Mouse (Mus musculus) intestine, embryonic 15.5 days (tissue): ENCODE results near the gene Ccr3. TPM values are rescaled to one million over a fixed set of nuclear protein-coding genes. Genes with fewer than 3 reads are reported as not detected.
"Not testable (repeated sequence)": the region's sequence is repeated elsewhere in the genome, so short reads cannot be mapped to it uniquely, and the experiment has no call there.

ENCODE experiments used
- ATAC-seq: fragments of 200-750 bp; cut with Nextera tagmentation; 2 replicates; pipeline ENCODE4 v1.8.0; 2017; ENCODE audit warnings: moderate TSS enrichment, moderate library complexity
- H3K27ac ChIP-seq: fragments of 300-500 bp; sonication (generic); 2 replicates; pipeline ENCODE4 v1.5.1; 2015; ENCODE audit warnings: mild to moderate bottlenecking, inconsistent platforms
- H3K27me3 ChIP-seq: fragments of 300-500 bp; sonication (generic); replicated peaks from 2 replicates; pipeline ENCODE4 v1.6.1; 2015; ENCODE audit warnings: inconsistent platforms
- H3K36me3 ChIP-seq: fragments of 300-500 bp; sonication (generic); 2 replicates; pipeline ENCODE4 v1.6.1; 2015; ENCODE audit warnings: inconsistent platforms
- H3K4me1 ChIP-seq: fragments of 300-500 bp; sonication (generic); replicated peaks from 2 replicates; pipeline ENCODE4 v1.6.1; 2015; ENCODE audit warnings: inconsistent platforms
- H3K4me2 ChIP-seq: fragments of 300-500 bp; sonication (generic); replicated peaks from 2 replicates; pipeline ENCODE4 v1.6.1; 2015; ENCODE audit warnings: mild to moderate bottlenecking, inconsistent platforms
- H3K4me3 ChIP-seq: fragments of 300-500 bp; sonication (generic); replicated peaks from 2 replicates; pipeline ENCODE4 v1.5.1; 2015; ENCODE audit warnings: inconsistent platforms
- H3K9ac ChIP-seq: fragments of 300-500 bp; sonication (generic); 2 replicates; pipeline ENCODE4 v1.6.1; 2015; ENCODE audit warnings: inconsistent platforms
- H3K9me3 ChIP-seq: fragments of 300-500 bp; sonication (generic); 2 replicates; pipeline ENCODE4 v1.6.1; 2016; ENCODE audit warnings: inconsistent platforms
- WGBS: fragments of 180-500 bp; shearing (Covaris S2); methylation state at CpG from one replicate; pipeline ENCODE4 v1.1.7; 2015; 5-methylcytosine and 5-hydroxymethylcytosine counted together
- polyA plus RNA-seq: library from polyadenylated mRNA; unstranded; fragments of >200 nt; fragmentation: Nextera tagmentation; extraction: Ambion mirVana; gene quantifications from 2 replicates; pipeline ENCODE4 v1.2.1, GENCODE M21; 2015

Gene Ccr3
- polyA plus RNA-seq, 1 experiment from 2014 or later, result 0.10 TPM

DNA sequence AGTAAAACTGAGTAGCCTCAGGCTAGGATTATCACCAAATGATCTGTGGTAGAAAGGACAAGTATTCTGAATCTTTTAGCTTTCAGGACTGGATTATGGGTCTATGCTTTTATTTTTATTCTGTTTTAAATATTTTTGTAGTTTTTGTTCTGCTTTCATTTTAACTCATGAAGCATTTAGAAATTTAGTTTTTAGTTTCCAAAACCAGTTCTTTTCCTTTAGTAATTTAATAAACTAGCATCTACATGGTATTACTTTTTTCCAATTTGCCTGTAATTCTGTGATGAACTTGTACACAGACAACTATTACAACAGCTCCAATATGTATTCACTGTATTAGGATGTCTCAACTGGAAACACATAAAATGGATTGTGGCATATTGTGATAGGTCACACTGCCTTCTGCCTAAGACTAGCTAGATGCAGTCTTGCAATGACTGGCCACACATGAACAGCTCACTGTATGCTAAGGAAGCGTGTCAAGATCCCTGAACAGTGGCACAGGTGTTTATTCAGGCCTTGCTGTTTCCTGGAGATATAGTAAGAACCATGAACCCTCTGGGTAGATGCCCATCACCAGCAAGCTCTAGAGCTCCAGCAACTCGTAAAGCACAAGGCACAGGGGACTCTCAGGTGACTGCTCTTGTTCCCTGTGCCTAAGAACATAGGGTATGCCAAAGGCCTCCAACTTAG lies 38.0 kb downstream of the Ccr3 start:
- Histone ChIP-seq H3K27ac (no peak overlapping the region), H3K9me3 (no peaks in the 10 kb centered on the region), H3K4me3 (no peak overlapping the region), H3K27me3 (no peaks in the 10 kb centered on the region), H3K36me3 (no peaks in the 10 kb centered on the region), H3K9ac (no peak overlapping the region), H3K4me2 (no peak overlapping the region), H3K4me1 (no peaks in the 10 kb centered on the region)
- WGBS, result 67% methylated on average over 2 of the region's 2 CpGs
- ATAC-seq, result no peak

DNA sequence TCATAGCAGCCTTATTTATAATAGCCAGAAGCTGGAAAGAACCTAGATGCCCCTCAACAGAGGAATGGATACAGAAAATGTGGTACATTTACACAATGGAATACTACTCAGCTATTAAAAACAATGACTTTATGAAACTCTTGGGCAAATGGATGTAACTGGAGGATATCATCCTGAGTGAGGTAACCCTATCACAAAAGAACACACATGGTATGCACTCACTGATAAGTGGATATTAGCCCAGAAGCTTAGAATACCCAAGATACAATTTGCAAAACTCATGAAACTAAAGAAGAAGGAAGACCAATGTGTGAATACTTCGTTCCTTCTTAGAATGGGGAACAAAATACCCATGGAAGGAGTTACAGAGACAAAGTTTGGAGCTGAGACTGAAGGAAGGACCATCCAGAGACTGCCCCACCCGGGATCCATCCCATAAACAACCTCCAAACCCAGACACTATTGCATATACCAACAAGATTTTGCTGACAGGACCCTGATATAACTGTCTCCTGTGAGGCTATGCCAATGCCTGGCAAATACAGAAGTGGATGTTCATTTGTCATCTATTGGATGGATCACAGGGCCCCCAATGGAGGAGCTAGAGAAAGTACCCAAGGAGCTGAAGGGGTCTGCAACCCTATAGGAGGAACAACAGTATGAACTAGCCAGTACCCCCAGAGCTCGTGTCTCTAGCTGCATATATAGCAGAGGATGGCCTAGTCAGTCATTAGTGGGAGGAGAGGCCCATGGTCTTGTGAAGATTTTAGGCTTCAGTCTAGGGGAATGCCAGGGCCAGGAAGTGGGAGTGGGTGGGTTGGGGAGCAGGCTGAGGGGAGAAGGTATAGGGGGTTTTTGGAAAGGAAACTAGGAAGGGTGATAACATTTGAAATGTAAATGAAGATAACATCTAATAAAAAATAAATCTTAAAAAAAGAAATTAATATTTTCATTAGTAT lies 40.0 kb downstream of the Ccr3 start:
- ATAC-seq, H3K9me3 ChIP-seq, H3K4me2 ChIP-seq, H3K27ac ChIP-seq, H3K4me1 ChIP-seq, H3K4me3 ChIP-seq, H3K9ac ChIP-seq, H3K27me3 ChIP-seq, H3K36me3 ChIP-seq: not testable (repeated sequence)
- WGBS, result 57% methylated on average over 3 of the region's 3 CpGs

DNA sequence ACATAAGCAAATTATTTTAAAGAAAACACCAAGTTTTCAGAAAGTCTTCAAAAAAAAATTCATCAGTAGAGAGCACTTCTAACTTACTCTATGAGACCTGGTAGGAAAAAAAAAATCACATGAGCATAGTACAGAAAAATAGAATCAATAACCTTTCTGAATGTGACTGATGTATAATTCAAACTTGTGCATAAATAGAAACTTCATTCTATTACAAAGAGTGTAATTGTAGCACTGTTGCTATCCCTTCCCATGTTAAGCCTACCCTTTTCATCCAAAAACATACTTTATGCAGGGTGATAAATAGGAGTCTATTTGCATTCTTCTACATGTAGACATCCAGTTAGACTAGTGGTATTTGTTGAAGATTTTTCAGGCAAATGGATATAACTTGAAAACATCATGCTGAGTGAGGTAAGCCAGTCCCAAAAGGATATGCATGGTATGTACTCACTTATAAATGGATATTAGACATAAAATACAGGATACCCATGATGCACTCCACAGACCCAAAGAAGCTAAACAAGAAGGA lies 44.9 kb downstream of the Ccr3 start:
- Histone ChIP-seq H3K27me3 (no peaks in the 10 kb centered on the region), H3K4me3 (no peak overlapping the region), H3K4me2 (no peak overlapping the region), H3K4me1 (no peaks in the 10 kb centered on the region), H3K9ac (no peak overlapping the region), H3K9me3 (no peaks in the 10 kb centered on the region), H3K27ac (no peak overlapping the region), H3K36me3 (no peaks in the 10 kb centered on the region)
- no peak for ATAC-seq

DNA sequence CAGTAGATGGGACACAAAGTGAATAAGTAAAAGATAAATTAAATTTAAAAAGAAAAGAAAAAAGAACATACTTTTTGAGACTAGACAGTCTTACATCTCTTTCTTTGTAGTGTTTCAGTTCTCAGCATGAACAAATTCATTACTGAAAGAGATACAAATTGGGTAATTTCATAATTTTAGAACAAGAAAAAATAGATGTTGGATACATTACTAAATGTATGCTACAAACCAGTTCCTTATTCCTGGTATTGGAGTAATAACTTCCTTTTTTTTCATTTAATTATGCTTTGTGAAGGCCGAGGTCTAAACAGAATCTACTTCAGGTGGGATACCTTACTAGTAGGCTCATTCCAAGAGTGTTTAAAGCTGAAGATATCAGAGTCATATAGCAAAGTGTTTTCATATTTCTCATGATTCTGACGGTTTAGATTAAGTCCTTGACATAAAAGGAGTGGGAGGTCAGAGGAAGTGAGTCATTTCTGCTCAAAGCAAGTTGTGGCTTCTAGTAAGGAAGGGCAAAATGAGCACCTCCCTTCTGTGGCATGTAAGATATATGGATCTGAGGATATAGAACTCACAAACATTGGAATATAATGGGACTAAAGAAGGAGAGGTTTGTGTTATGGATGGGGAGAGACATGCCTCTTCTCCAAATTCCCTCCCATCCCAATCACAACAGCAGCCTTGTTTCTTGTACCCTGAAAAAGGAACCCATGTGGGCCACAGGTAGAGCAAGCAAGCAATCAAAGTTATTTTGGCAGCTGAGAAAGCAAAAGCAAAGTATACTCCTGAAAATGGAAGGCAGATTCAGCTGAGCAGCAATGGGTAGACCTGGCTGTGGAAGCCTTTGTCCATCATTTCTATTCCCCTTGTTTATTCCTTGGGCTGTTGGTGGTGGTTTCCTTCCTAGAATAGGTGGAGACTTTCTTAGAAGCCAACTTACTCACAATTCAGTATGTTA lies 46.6 kb downstream of the Ccr3 start:
- H3K4me2 ChIP-seq, result no peak overlapping the region
- no peaks in the 10 kb centered on the region for H3K9me3 ChIP-seq
- no peaks in the 10 kb centered on the region for H3K4me1 ChIP-seq
- H3K36me3 ChIP-seq, result no peaks in the 10 kb centered on the region
- H3K27ac ChIP-seq, result no peak overlapping the region
- H3K9ac ChIP-seq, result no peak overlapping the region
- H3K4me3 ChIP-seq, result no peak overlapping the region
- no peak for ATAC-seq
- WGBS, result 58% methylated on average over 2 of the region's 2 CpGs
- H3K27me3 ChIP-seq, result no peaks in the 10 kb centered on the region

DNA sequence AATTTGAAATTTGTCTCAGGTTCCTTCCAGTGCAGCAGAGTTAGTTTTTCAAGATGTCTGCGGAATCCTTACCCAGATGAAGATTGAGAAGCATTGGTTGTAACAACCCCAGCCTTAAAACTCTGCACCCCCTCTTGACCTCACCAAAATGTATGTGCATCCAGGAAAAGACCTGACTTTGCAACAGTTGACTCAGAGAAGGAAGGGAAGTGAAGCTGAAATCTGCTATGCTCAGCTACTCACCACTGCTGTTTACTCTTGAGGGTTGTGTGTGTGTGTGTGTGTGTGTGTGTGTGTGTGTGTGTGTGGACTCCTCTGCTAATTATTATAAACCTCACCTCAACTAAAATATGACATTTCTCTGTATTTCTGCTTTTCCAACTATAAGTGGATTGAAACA lies 49.7 kb downstream of the Ccr3 start:
- Histone ChIP-seq H3K9me3 (no peaks in the 10 kb centered on the region), H3K4me3 (no peak overlapping the region), H3K36me3 (no peaks in the 10 kb centered on the region), H3K4me1 (no peaks in the 10 kb centered on the region), H3K4me2 (no peak overlapping the region), H3K27me3 (no peaks in the 10 kb centered on the region), H3K27ac (no peak overlapping the region), H3K9ac (no peak overlapping the region)
- ATAC-seq, result no peak
- 81% methylated on average over 1 of the region's 1 CpGs for WGBS

DNA sequence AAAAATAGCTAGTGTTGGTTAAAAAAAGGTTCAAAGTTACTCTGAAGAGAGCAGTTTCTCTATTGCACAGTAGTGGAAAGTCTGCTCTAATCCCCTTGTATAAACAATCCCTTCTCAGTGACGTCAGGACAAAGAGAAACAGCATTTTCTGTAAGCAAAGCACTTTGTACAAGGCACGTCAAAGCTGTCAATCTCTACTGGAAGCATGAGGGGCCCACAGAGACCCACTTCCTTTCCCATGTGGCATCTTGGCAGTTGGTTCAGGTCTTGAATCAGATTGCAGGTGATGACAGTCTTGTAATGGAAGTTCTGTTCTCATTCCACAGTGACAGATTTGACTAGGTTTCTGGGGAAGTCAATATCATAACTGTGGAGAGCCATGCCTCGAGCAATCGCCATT lies 58.0 kb downstream of the Ccr3 start:
- Histone ChIP-seq H3K4me1 (no peaks in the 10 kb centered on the region), H3K4me3 (no peak overlapping the region), H3K27me3 (no peaks in the 10 kb centered on the region), H3K9me3 (no peaks in the 10 kb centered on the region), H3K4me2 (no peak overlapping the region), H3K9ac (no peak overlapping the region), H3K27ac (no peak overlapping the region), H3K36me3 (no peaks in the 10 kb centered on the region)
- no peak for ATAC-seq
- WGBS, result 56% methylated on average over 4 of the region's 4 CpGs

DNA sequence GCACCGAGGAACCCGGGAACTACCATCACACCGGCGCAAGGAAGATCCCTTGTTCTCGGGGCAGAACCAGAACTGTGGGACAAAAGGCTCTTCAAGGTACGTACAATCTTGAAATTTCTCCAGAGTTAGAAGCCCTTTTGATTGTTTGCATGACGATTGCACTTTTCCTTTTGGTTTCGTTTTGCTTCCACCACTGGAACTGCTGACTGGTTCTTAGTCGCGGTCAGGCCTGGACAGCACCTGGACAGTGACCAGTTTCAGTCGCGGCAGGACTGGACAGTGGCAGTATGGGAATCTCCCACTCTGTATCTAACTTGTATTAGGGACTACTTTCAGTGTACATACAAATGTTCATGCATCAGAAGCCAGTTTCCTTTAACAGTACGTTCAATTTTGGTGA lies 58.7 kb downstream of the Ccr3 start:
- H3K4me3 ChIP-seq, H3K4me2 ChIP-seq, H3K4me1 ChIP-seq, ATAC-seq, H3K27me3 ChIP-seq, H3K9ac ChIP-seq, H3K27ac ChIP-seq, H3K36me3 ChIP-seq, H3K9me3 ChIP-seq: not testable (repeated sequence)
- WGBS, result 91% methylated on average over 13 of the region's 13 CpGs

Other genes starting within 250 kb of the Ccr3 start
- 1.3 and 1.6 TPM in 2 replicates for gene Cxcr6, start 215.5 kb upstream of the Ccr3 start, polyA plus RNA-seq
- 11.2 and 12.0 TPM in 2 replicates for gene Fyco1, start 170.1 kb upstream of the Ccr3 start, polyA plus RNA-seq
- gene Xcr1, start 159.9 kb upstream of the Ccr3 start, polyA plus RNA-seq, result not detected in 2 replicates
- 3.3 and 3.7 TPM in 2 replicates for gene Ccr1, start 53.3 kb upstream of the Ccr3 start, polyA plus RNA-seq
- 0.24 TPM in 1 of 2 replicates, not detected in the other for gene Ccr1l1, start 43.6 kb upstream of the Ccr3 start, polyA plus RNA-seq
- 4.9 and 5.0 TPM in 2 replicates for gene Ccr2, start 80.0 kb downstream of the Ccr3 start, polyA plus RNA-seq
- gene Ccr5, start 99.6 kb downstream of the Ccr3 start, polyA plus RNA-seq, result 1.1 and 1.3 TPM in 2 replicates